Mouse (Mus musculus) yolk sac, embryonic 10.5 days (tissue): ENCODE data around the gene Trim37.
"Not testable (repeated sequence)": the region's sequence is repeated elsewhere in the genome, so short reads cannot be mapped to it uniquely, and the experiment has no call there.

ENCODE experiments used
- DNase-seq: peaks from one replicate; pipeline ENCODE4 v3.0.0-alpha.2; 2017; ENCODE audit warnings: low spot score

Gene Trim37

GRCm38 (mm10) chr11:87227056-87227455 is 100.2 kb downstream of the Trim37 start:
- DNase-seq = no peak

- no peak for DNase-seq
Measured at GRCm38 (mm10) chr11:87233377-87233776, 106.5 kb downstream of the Trim37 start.

- no peak for DNase-seq
Measured at GRCm38 (mm10) chr11:87234743-87235485, 108.0 kb downstream of the Trim37 start.

- DNase-seq = no peak
Measured at GRCm38 (mm10) chr11:87235486-87235872, 108.6 kb downstream of the Trim37 start.

- no peak for DNase-seq
Measured at GRCm38 (mm10) chr11:87238891-87239530, 112.1 kb downstream of the Trim37 start.

GRCm38 (mm10) chr11:87240141-87240832 is 113.4 kb downstream of the Trim37 start:
- no peak for DNase-seq

- no peak for DNase-seq
Measured at GRCm38 (mm10) chr11:87240833-87241215, 113.9 kb downstream of the Trim37 start.

GRCm38 (mm10) chr11:87241256-87241655 is 114.4 kb downstream of the Trim37 start:
- DNase-seq = no peak

GRCm38 (mm10) chr11:87245171-87245840 is 118.4 kb downstream of the Trim37 start:
- DNase-seq = no peak

GRCm38 (mm10) chr11:87246107-87246651 is 119.3 kb downstream of the Trim37 start:
- DNase-seq = no peak

- DNase-seq = no peak
Measured at GRCm38 (mm10) chr11:87246724-87247493, 120.0 kb downstream of the Trim37 start.

DNA sequence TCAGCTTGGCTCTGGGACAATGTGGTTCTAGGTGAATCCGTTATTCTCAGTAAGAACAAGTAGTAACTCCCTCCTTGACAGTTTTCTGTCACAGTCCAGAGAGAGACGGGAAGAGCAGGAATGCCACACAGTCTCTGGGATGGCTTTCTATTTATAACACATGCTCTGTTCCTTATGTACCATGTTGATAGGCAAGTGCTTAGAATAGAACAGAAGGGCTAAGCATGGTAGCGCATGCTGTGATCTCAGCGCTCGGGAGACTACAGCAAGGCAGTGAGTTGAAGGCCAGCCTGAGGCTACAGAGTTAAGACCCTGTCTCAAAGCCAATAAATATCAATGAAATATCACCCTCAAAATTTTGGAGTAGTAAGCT is 120.6 kb downstream of the Trim37 start:
- DNase-seq = no peak

- DNase-seq = no peak
Measured at GRCm38 (mm10) chr11:87250132-87250531, 123.3 kb downstream of the Trim37 start.

- no peak for DNase-seq
Measured at GRCm38 (mm10) chr11:87253294-87253693, 126.4 kb downstream of the Trim37 start.

DNA sequence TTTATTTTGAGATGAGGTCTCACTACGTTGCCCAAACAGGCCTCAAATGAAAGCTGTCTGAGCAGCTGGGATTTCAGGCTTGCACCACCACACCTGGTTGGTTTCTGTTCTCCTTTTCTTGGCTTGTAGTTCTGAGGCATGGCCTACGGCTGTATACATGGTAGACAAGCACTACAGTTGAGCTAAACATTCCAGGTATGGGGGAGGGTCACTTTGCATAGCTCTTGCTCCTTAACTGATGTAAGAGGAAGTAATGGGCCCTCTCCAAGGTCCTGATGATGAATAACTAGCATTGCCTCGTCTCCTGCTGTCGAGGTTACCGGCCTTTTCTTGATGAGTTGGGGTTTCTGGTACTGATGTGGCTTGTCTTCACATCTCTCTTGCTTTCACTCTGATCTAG is 127.3 kb downstream of the Trim37 start:
- DNase-seq = peak; percentile 12

- DNase-seq = no peak
Measured at GRCm38 (mm10) chr11:87257282-87257681, 130.4 kb downstream of the Trim37 start.

DNA sequence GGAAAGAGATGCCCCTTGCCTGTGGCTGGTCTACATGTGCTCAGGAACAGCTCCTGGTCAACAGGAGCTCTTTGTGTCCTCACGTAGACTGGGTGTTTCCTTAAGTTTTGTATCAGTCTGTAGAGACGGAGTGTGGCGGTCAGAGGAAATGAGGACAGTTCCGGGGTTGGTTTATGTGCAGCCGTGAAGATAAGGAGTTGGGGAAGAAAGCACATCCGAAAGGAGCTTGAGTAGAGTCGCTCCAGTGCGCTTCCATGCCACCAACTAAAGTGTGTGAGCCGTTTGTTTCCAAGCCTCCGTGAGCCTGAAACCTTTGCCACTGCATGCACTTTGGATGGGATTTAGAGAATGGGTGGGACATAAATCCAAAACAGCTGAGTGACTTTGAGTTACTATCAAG is 132.9 kb downstream of the Trim37 start:
- DNase-seq = no peak

GRCm38 (mm10) chr11:87261705-87262104 is 134.8 kb downstream of the Trim37 start:
- DNase-seq = not testable (repeated sequence)

- DNase-seq = no peak
Measured at GRCm38 (mm10) chr11:87263946-87264345, 137.1 kb downstream of the Trim37 start.

- DNase-seq = no peak
Measured at GRCm38 (mm10) chr11:87266246-87266645, 139.4 kb downstream of the Trim37 start.

GRCm38 (mm10) chr11:87268803-87269202 is 141.9 kb downstream of the Trim37 start:
- DNase-seq = no peak
